Mouse (Mus musculus): ENCODE results near the gene Pnp. TPM values are rescaled to one million over a fixed set of nuclear protein-coding genes. Genes with fewer than 3 reads are reported as not detected.
"Not testable (repeated sequence)": the region's sequence is repeated elsewhere in the genome, so short reads cannot be mapped to it uniquely, and the experiment has no call there.

The Pnp gene
- polyA plus RNA-seq, 2 experiments: 42.1 to 52.6 TPM

GRCm38 (mm10) chr14:50955487-50955886, 24.6 kb downstream of the Pnp start:
- Histone ChIP-seq H3K9me3 (ENCODE audit: control insufficient read depth, low read length) (no peaks in the 10 kb centered on the region), H3K4me2 (replicated peaks; ENCODE audit: low read depth, low read length, severe bottlenecking) (no peak overlapping the region), H3K36me3 (ENCODE audit: control insufficient read depth, insufficient read depth, low read length) (peaks cover 6% of the 10 kb centered on the region; the same call in 1 of the 2 replicates), H3K4me1 (ENCODE audit: control insufficient read depth, insufficient read depth, low read length) (no peaks in the 10 kb centered on the region), H3K27ac (replicated peaks; ENCODE audit: low read depth, low read length) (no peak overlapping the region), H3K9ac (ENCODE audit: low read depth, low read length, severe bottlenecking) (no peak overlapping the region), H3K27me3 (ENCODE audit: control insufficient read depth, insufficient read depth, low read length) (no peaks in the 10 kb centered on the region), H3K4me3 (replicated peaks; ENCODE audit: low read length) (no peak overlapping the region)
- 90% methylated on average over 10 of the region's 10 CpGs for WGBS
- no peak for TF ChIP-seq POLR2A (IDR thresholded peaks at IDR 0.05; ENCODE audit: borderline replicate concordance, extremely low read depth, insufficient read depth, insufficient read length)
- no peak for DNase-seq (ENCODE audit: low spot score)
- ATAC-seq (ENCODE audit: low FRiP score, low read depth): no peak

- H3K9ac ChIP-seq (ENCODE audit: low read depth, low read length, severe bottlenecking); H3K27me3 ChIP-seq (ENCODE audit: control insufficient read depth, insufficient read depth, low read length); H3K9me3 ChIP-seq (ENCODE audit: control insufficient read depth, low read length); H3K36me3 ChIP-seq (ENCODE audit: control insufficient read depth, insufficient read depth, low read length); H3K4me1 ChIP-seq (ENCODE audit: control insufficient read depth, insufficient read depth, low read length); H3K4me3 ChIP-seq (replicated peaks; ENCODE audit: low read length); H3K27ac ChIP-seq (replicated peaks; ENCODE audit: low read depth, low read length); DNase-seq (ENCODE audit: low spot score): not testable (repeated sequence)
- peak within 1 kb of the TSS; percentile 19; the same call in 1 of the 2 replicates for H3K4me2 ChIP-seq (replicated peaks; ENCODE audit: low read depth, low read length, severe bottlenecking)
- ATAC-seq (ENCODE audit: low FRiP score, low read depth): peak; percentile 74
- WGBS: 6% methylated on average over 17 of the region's 19 CpGs
Measured at GRCm38 (mm10) chr14:50955942-50956508, 25.1 kb downstream of the Pnp start, which contains the start of gene Pnp2. TSS of gene Pnp2 (plus strand) at chr14:50955992.

- not testable (repeated sequence) for H3K9me3 ChIP-seq (ENCODE audit: control insufficient read depth, low read length); H3K36me3 ChIP-seq (ENCODE audit: control insufficient read depth, insufficient read depth, low read length); H3K4me1 ChIP-seq (ENCODE audit: control insufficient read depth, insufficient read depth, low read length); ATAC-seq (ENCODE audit: low FRiP score, low read depth); H3K27ac ChIP-seq (replicated peaks; ENCODE audit: low read depth, low read length); H3K27me3 ChIP-seq (ENCODE audit: control insufficient read depth, insufficient read depth, low read length); H3K9ac ChIP-seq (ENCODE audit: low read depth, low read length, severe bottlenecking); H3K4me3 ChIP-seq (replicated peaks; ENCODE audit: low read length); DNase-seq (ENCODE audit: low spot score)
- WGBS: 82% methylated on average over 6 of the region's 6 CpGs
- 0 out of 2 replicates have a peak overlapping the region, but pooled peaks have one; percentile 19 for H3K4me2 ChIP-seq (replicated peaks; ENCODE audit: low read depth, low read length, severe bottlenecking)
Measured at GRCm38 (mm10) chr14:50956724-50957123, 25.8 kb downstream of the Pnp start.

- DNase-seq (ENCODE audit: low spot score); H3K27ac ChIP-seq (replicated peaks; ENCODE audit: low read depth, low read length); H3K27me3 ChIP-seq (ENCODE audit: control insufficient read depth, insufficient read depth, low read length); H3K9me3 ChIP-seq (ENCODE audit: control insufficient read depth, low read length); H3K36me3 ChIP-seq (ENCODE audit: control insufficient read depth, insufficient read depth, low read length); H3K4me3 ChIP-seq (replicated peaks; ENCODE audit: low read length); H3K4me2 ChIP-seq (replicated peaks; ENCODE audit: low read depth, low read length, severe bottlenecking); ATAC-seq (ENCODE audit: low FRiP score, low read depth); H3K9ac ChIP-seq (ENCODE audit: low read depth, low read length, severe bottlenecking); H3K4me1 ChIP-seq (ENCODE audit: control insufficient read depth, insufficient read depth, low read length): not testable (repeated sequence)
- WGBS: 66% methylated on average over 3 of the region's 3 CpGs
Measured at GRCm38 (mm10) chr14:50957146-50957545, 26.3 kb downstream of the Pnp start.

- WGBS: 90% methylated on average over 5 of the region's 5 CpGs
- not testable (repeated sequence) for ATAC-seq (ENCODE audit: low FRiP score, low read depth)
Measured at GRCm38 (mm10) chr14:50958289-50958995, 27.6 kb downstream of the Pnp start.

More at GRCm38 (mm10) chr14:50958289-50958995, 27.6 kb downstream of the Pnp start:
- H3K4me3 ChIP-seq (replicated peaks; ENCODE audit: low read length); DNase-seq (ENCODE audit: low spot score); H3K4me2 ChIP-seq (replicated peaks; ENCODE audit: low read depth, low read length, severe bottlenecking); H3K27me3 ChIP-seq (ENCODE audit: control insufficient read depth, insufficient read depth, low read length); H3K9ac ChIP-seq (ENCODE audit: low read depth, low read length, severe bottlenecking); H3K36me3 ChIP-seq (ENCODE audit: control insufficient read depth, insufficient read depth, low read length); H3K9me3 ChIP-seq (ENCODE audit: control insufficient read depth, low read length); H3K4me1 ChIP-seq (ENCODE audit: control insufficient read depth, insufficient read depth, low read length); H3K27ac ChIP-seq (replicated peaks; ENCODE audit: low read depth, low read length): not testable (repeated sequence)
